Mouse (Mus musculus): Measurements from ENCODE around the gene Scaf1. TPM values are rescaled to one million over a fixed set of nuclear protein-coding genes. Genes with fewer than 3 reads are reported as not detected.

Gene Scaf1
- polyA plus RNA-seq, 2 experiments: 11.0 to 16.9 TPM

- ATAC-seq (ENCODE audit: insufficient read depth) (peak; percentile 55; the same call in 1 of the 2 replicates), DNase-seq (ENCODE audit: low read depth in 3 of 3, low spot score in 3 of 3) (peak in 1 of 3 experiments; percentile 40)
- no peaks in the 10 kb centered on the region for H3K9me3 ChIP-seq (ENCODE audit: control insufficient read depth, low read length)
- H3K36me3 ChIP-seq (replicated peaks; ENCODE audit: control insufficient read depth, insufficient read depth, low read depth): peaks cover 27% of the 10 kb centered on the region
- TF ChIP-seq EP300 (IDR thresholded peaks at IDR 0.05; ENCODE audit: low read depth): no peak
- peak; percentile 95 for TF ChIP-seq CTCF (IDR thresholded peaks at IDR 0.05; ENCODE audit: low read depth)
- no peaks in the 10 kb centered on the region for H3K4me1 ChIP-seq (replicated peaks; ENCODE audit: control insufficient read depth in 2 of 2, insufficient read depth in 2 of 2, low read length in 1 of 2)
- no peak overlapping the region for H3K4me2 ChIP-seq (ENCODE audit: low read depth)
- no peak overlapping the region for H3K4me3 ChIP-seq (ENCODE audit: insufficient read depth in 1 of 2, low read depth in 2 of 2, low read length in 2 of 2)
- H3K9ac ChIP-seq (replicated peaks): no peak overlapping the region
- H3K27me3 ChIP-seq (ENCODE audit: control insufficient read depth, insufficient read depth, low read length): no peaks in the 10 kb centered on the region
- no peak overlapping the region for H3K27ac ChIP-seq
- WGBS (ENCODE audit: insufficient replicate concordance): 46% methylated on average over 7 of the region's 7 CpGs
These were observed 21.7 kb upstream of the Scaf1 start for GRCm38 (mm10) chr7:45037720-45038361.

- no peak overlapping the region for H3K27ac ChIP-seq
- no peaks in the 10 kb centered on the region for H3K27me3 ChIP-seq (ENCODE audit: control insufficient read depth, insufficient read depth, low read length)
- no peak for ATAC-seq (ENCODE audit: insufficient read depth)
- 76% methylated on average over 11 of the region's 11 CpGs for WGBS (ENCODE audit: insufficient replicate concordance)
- no peaks in the 10 kb centered on the region for H3K4me1 ChIP-seq (replicated peaks; ENCODE audit: control insufficient read depth in 2 of 2, insufficient read depth in 2 of 2, low read length in 1 of 2)
- no peak overlapping the region for H3K9ac ChIP-seq (replicated peaks)
- no peak overlapping the region for H3K4me2 ChIP-seq (ENCODE audit: low read depth)
- no peak for DNase-seq (ENCODE audit: low read depth in 3 of 3, low spot score in 3 of 3)
- TF ChIP-seq EP300 (IDR thresholded peaks at IDR 0.05; ENCODE audit: low read depth): no peak
- peak; percentile 22; the same call in 1 of the 2 replicates for TF ChIP-seq CTCF (IDR thresholded peaks at IDR 0.05; ENCODE audit: low read depth)
- H3K36me3 ChIP-seq (replicated peaks; ENCODE audit: control insufficient read depth, insufficient read depth, low read depth): peaks cover 18% of the 10 kb centered on the region
- no peak overlapping the region for H3K4me3 ChIP-seq (ENCODE audit: insufficient read depth in 1 of 2, low read depth in 2 of 2, low read length in 2 of 2)
- H3K9me3 ChIP-seq (ENCODE audit: control insufficient read depth, low read length): no peaks in the 10 kb centered on the region
These were observed 20.5 kb upstream of the Scaf1 start for GRCm38 (mm10) chr7:45036702-45037101.

GRCm38 (mm10) chr7:45035631-45036030 is 19.5 kb upstream of the Scaf1 start:
- DNase-seq (ENCODE audit: low read depth in 3 of 3, low spot score in 3 of 3): no peak
- no peak overlapping the region for H3K27ac ChIP-seq
- no peaks in the 10 kb centered on the region for H3K27me3 ChIP-seq (ENCODE audit: control insufficient read depth, insufficient read depth, low read length)
- H3K4me1 ChIP-seq (replicated peaks; ENCODE audit: control insufficient read depth in 2 of 2, insufficient read depth in 2 of 2, low read length in 1 of 2): no peaks in the 10 kb centered on the region
- no peaks in the 10 kb centered on the region for H3K9me3 ChIP-seq (ENCODE audit: control insufficient read depth, low read length)
- no peak for ATAC-seq (ENCODE audit: insufficient read depth)
- H3K9ac ChIP-seq (replicated peaks): no peak overlapping the region
- WGBS (ENCODE audit: insufficient replicate concordance): 76% methylated on average over 3 of the region's 3 CpGs
- H3K4me2 ChIP-seq (ENCODE audit: low read depth): no peak overlapping the region
- peaks cover 15% of the 10 kb centered on the region for H3K36me3 ChIP-seq (replicated peaks; ENCODE audit: control insufficient read depth, insufficient read depth, low read depth)
- H3K4me3 ChIP-seq (ENCODE audit: insufficient read depth in 1 of 2, low read depth in 2 of 2, low read length in 2 of 2): no peak overlapping the region
- TF ChIP-seq CTCF (IDR thresholded peaks at IDR 0.05; ENCODE audit: low read depth) (no peak), EP300 (IDR thresholded peaks at IDR 0.05; ENCODE audit: low read depth) (no peak)

GRCm38 (mm10) chr7:45033722-45034359 is 17.7 kb upstream of the Scaf1 start:
- Histone ChIP-seq H3K4me2 (ENCODE audit: low read depth) (no peak overlapping the region), H3K27ac (no peak overlapping the region), H3K4me1 (replicated peaks; ENCODE audit: control insufficient read depth in 2 of 2, insufficient read depth in 2 of 2, low read length in 1 of 2) (no peaks in the 10 kb centered on the region), H3K4me3 (ENCODE audit: insufficient read depth in 1 of 2, low read depth in 2 of 2, low read length in 2 of 2) (no peak overlapping the region), H3K27me3 (ENCODE audit: control insufficient read depth, insufficient read depth, low read length) (no peaks in the 10 kb centered on the region), H3K36me3 (replicated peaks; ENCODE audit: control insufficient read depth, insufficient read depth, low read depth) (peaks cover 15% of the 10 kb centered on the region), H3K9me3 (ENCODE audit: control insufficient read depth, low read length) (no peaks in the 10 kb centered on the region), H3K9ac (replicated peaks) (no peak overlapping the region)
- WGBS (ENCODE audit: insufficient replicate concordance): 82% methylated on average over 19 of the region's 19 CpGs
- TF ChIP-seq EP300 (IDR thresholded peaks at IDR 0.05; ENCODE audit: low read depth): no peak
- DNase-seq (ENCODE audit: low read depth in 3 of 3, low spot score in 3 of 3) (no peak), ATAC-seq (ENCODE audit: insufficient read depth) (no peak)

GRCm38 (mm10) chr7:45030857-45031256 is 14.7 kb upstream of the Scaf1 start:
- Histone ChIP-seq H3K36me3 (replicated peaks; ENCODE audit: control insufficient read depth, insufficient read depth, low read depth) (peaks cover 23% of the 10 kb centered on the region), H3K4me3 (ENCODE audit: insufficient read depth in 1 of 2, low read depth in 2 of 2, low read length in 2 of 2) (no peak overlapping the region), H3K27ac (no peak overlapping the region), H3K27me3 (ENCODE audit: control insufficient read depth, insufficient read depth, low read length) (no peaks in the 10 kb centered on the region), H3K9me3 (ENCODE audit: control insufficient read depth, low read length) (no peaks in the 10 kb centered on the region), H3K4me2 (ENCODE audit: low read depth) (no peak overlapping the region), H3K4me1 (replicated peaks; ENCODE audit: control insufficient read depth in 2 of 2, insufficient read depth in 2 of 2, low read length in 1 of 2) (no peaks in the 10 kb centered on the region), H3K9ac (replicated peaks) (no peak overlapping the region)
- no peak for DNase-seq (ENCODE audit: low read depth in 3 of 3, low spot score in 3 of 3)
- 83% methylated on average over 8 of the region's 8 CpGs for WGBS (ENCODE audit: insufficient replicate concordance)
- no peak for ATAC-seq (ENCODE audit: insufficient read depth)
- TF ChIP-seq CTCF (IDR thresholded peaks at IDR 0.05; ENCODE audit: low read depth) (no peak), EP300 (IDR thresholded peaks at IDR 0.05; ENCODE audit: low read depth) (no peak)

Measured in liver, embryonic 14.5 days (tissue).